Mouse (Mus musculus) gastrocnemius, postnatal 10 days (tissue): Measurements from ENCODE around the gene Alox8. TPM values are rescaled to one million over a fixed set of nuclear protein-coding genes. Genes with fewer than 3 reads are reported as not detected.

ENCODE experiments used
- DNase-seq: peaks from one replicate; pipeline ENCODE4 v3.0.0; 2021; ENCODE audit warnings: mixed read lengths
- long read RNA-seq, 2 experiments: library from polyadenylated mRNA; stranded (forward); transcript quantifications; one replicate each; pipeline ENCODE4 v2.0.0; 2021
- total RNA-seq, 2 experiments: library from RNA; stranded (reverse); gene quantifications; 2 replicates each; pipeline ENCODE4 v1.2.3; 2021

Alox8 gene
- under 1 TPM in 1 of 2 experiments, not detected in 1; 0.09 TPM for total RNA-seq
- long read RNA-seq, experiment 1: 0 reads
- long read RNA-seq, experiment 2: 0 reads

DNA sequence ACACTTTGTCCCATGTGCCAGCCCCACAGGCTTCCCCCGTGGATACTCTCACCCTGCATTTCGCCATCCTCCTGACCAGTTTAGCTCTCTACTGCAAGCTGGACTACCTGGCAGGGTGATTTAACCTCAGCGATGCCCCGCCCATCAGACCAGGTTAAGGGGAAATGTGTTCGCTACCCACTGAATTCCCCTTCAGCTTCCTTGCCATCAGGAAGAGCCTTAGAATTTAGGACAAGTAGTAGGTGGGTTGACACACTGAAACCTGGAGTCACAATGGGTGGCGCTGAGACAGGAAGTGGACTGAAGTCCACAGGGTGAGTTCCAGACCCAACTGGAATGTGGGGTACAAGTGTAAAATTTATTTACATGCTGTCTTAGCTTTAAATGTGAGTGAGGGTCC, at the start of gene Alox8:
Alox8 (minus strand) TSS at position 101 of the 400 bp plus-strand sequence.
- DNase-seq: no peak

DNA sequence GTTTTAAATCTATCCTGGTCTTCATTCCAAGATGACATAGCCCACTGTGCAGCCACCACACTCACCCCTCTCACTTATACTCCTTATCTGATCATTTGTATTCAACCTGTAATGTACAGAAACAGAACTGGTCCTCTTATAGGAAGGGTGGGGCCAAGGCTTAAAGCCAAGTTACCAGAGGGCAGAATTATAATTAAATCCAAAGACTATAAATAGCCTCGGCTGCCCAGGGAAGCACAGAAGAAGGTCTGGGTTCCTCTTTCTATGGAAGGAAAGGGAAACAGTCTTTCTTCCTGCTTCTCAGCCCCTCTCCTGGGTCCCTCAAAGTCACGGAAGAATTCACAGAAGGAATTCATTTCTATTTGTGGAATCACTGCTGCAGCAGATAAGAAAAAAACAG, 48.0 kb upstream of the Alox8 start:
- DNase-seq: no peak

DNA sequence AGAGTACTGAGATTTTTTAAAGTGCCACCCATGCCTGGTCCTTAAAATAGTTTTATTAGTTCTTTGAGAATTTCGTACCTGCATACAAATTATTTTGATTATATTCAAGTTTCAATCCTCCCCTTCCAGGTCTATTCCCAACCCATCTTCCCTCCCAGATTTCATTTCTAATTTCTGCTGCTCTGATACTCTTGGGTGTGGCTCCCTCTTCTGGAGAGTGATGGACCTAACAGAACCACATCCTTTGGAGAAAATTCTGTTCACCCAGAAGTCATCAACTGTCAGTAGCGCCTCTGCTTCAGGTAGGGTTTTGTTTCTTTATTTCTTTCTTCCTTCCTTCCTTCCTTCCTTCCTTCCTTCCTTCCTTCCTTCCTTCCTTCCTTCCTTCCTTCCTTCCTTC, 47.3 kb upstream of the Alox8 start:
- DNase-seq: peak; percentile 38

DNA sequence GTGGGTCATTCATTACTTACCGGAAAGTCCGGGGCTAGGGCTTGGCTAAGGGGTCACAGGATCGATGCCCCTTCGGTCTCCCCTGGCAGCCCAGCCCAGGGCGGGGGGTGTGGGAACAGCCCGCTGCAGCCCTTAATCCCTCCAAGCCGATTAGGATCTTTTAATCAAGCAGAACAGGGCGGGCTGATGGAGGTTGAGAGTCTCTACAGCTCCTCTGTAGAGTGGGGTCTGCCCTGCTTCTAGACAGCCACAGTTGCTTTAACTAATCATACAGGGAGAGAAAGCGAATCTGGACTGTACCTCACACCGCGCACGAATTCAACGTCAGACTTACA, 39.2 kb upstream of the Alox8 start, which contains the start of gene Gucy2e:
Gucy2e (minus strand) TSS at position 111 of the 335 bp plus-strand sequence.
- DNase-seq: no peak

DNA sequence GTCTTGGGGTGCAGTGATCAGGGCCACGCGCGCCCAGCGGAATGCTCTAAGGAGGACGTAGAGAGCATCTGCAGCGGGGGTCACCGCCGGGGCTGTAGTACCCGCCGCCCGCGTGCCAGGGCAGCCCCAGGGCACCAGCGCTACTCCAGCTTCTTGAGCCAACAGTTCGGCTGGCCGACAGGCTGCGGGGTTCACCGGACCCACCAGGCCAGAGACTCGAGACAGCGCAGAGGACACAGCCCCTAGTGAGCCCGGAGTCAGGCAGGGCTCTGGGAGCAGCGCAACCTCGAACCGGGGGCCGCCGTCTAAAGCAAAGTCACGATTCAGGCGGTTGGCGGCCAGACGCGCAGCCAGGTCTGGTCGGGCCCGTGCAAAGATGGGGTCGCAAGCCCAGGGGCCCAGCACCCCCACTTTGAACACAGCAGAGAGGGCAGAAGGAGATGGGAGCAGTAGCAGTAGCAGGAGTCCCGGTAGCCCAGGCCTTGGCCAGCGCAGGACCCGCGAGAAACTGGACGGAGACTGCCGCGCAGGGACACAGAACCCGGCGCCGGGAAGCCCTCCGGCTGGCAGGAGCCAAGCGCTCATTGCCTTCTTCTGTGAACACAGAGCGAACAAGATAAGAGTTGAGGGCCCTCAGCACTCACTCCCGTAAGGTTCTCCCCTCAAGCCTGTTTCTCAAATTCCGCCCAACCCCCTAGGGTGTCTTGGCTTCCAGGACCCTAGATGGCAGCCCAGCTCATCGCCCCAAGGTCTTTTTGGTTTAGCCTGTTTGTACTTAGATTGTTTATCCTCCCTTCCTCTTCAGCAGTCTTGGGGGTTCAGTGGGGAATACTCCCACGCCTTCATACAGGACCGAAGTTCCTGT, 38.6 kb upstream of the Alox8 start:
- no peak for DNase-seq

DNA sequence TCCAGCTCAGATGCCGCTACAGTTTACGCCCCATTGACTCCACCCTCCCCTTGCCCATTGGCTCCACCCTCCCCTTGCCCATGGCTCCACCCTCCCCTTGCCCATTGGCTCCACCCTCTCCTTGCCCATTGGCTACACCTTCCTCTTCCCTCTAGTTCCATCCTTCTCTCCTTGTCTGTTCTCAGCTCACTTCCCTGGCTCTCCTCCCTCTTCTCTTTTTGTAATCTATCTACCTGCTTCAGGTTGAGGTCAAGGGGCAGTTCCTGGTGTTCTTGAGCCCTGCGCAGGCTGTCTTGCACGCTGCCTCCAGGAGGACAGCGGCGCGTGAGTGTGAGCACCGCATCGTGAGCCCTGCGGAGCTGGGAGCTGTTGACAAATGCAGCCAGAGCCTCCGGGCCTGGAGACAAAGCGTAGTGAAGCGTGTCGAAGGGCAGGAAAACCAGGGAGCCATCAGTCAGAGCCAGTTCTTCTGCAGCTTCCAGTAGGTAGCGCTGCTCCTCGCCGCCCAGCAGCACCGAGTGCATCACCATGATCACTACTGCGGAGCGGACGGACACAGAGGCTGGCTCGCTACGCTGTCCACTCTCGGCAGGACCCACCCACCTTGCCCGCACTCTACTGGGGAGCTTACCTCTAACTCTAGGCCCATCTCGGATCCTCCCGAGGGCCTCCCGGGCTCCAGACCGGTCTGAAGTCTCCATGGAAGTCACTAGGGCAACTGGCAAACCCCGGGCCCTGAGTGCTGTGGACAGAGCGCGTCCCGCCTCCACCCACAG, 37.8 kb upstream of the Alox8 start:
- DNase-seq: peak; percentile 45

DNA sequence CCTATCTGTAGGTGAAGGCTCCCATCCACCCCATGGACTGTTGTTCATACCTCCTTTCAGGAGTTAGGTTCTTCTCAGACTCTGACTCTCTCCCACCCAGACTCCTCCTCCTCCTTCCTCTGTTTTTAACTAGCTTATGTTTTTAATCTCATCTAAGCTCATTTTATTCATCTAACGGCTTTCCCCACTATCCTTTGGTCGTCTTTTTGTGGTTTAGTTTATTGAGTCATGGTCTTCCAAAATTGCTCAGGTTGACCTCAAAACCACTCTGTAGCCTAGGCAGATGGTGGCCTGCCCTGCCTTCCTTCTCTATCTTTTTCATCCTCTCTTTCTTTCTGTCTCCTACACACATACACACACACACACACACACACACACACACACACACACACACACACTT, 35.5 kb upstream of the Alox8 start:
- DNase-seq: no peak

DNA sequence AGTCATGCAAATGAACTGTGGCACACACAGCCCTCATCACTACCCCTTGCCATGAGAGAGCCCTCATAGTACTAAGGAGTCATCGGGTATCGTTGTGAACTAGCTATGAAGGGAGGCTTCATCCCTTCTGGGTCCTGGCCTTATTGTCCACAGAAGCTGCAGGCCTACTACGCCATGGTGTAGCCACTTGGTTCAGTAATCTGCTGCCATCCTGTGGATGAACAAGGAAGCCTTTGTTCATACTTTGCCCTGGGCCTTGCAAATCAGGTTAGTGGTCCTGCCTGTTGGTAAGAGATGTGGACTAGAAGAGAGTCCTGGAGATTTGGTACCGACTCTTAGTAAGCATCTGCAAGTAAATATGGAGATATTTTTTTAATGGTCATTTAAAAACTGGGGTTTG, 32.8 kb upstream of the Alox8 start:
- DNase-seq: no peak

DNA sequence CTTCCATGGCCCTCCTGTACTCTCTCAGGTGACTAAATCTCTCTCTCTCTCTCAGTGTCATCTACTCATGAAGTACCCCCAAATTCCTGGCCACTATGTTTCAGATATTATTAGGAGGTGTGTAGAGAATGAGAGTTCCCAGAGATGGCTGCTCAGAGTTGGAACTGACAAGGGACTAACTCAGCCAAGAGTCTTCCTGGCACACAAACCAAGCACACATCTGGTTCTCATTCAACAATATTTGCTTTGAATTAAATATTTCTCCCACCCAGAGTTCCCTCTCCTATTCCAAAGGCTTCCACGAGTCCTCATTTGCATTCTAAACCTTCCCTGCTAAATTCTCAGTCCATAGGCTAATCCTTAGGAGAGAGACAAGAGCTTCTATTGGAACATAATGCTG, 28.1 kb upstream of the Alox8 start:
- DNase-seq: no peak

DNA sequence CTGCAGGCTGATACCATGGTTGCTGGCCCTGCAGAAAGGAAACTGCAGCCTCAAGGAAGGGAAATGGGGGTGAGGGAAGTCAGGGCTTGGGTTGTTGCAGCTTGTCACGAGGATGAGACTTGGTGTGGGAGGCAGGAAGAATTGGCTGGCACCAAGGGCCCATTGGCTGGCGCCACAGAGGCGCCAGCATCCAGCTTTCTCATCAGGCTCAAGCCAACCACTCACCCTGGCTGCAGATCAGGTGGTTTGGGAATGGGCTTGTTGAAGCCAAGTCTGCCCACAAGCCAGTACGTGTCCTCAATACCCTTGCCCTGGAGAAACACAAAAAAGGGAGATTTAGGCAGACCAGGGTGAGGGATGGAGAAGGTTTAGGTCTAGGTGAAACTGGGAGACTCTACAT, 25.5 kb upstream of the Alox8 start:
- DNase-seq: no peak

DNA sequence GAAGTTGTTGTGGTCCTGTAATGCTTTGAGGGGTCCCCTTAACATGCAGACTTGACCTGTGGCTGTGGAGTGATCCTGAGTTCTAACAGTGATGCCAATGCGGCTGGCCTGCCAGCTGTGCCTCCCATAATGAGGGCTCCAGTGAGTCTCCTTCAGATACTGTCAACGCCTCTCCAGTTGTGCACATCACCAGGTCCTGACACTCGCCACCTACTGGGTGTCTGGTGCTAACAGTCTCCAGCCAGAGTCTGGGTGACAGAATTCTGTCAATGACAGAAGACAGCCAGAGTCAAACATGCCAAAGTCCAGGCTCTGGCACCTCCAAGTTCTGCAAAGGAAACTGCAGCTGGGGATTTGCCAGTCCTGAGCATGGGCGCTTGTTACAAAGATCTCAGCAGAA, 23.4 kb upstream of the Alox8 start:
- no peak for DNase-seq

DNA sequence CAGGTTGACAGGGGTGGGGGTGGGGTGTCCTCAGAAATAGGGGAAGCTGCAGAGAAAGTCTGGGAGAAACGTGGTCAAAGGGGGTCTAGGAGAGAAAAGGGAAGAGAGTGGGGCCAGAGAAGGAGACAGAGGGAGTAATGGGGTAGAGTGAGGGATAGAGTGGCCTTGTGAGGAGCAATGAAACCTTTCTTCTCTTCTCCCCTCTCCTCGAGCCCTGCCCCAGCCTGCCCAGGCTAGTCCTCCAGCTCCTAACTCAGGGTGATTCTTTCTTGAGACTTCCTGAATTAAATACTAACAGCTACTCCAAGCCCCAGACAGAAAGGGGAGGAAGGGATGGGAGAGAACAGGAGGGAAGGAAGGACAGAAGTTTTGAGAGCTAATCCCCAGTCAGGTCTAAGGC, 21.0 kb upstream of the Alox8 start:
- DNase-seq: no peak

DNA sequence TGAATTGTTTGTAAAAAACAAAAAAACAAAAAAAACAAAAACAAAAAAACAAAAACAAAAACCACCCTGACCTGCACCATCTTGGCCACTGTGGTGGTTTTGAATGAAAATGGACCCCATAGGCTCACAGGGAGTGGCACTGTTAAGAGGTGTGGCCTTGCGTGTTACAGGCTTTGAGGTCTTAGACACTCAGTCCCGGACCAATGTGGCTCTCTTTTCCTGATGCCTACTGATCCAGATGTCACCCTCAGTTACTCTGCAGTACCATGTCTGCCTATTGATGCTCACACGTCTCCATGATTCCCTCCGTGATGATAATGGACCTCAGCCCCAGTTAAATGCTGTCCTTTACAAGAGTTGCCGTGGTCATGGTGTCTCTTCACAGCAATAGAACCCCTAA, 19.8 kb upstream of the Alox8 start:
- no peak for DNase-seq

DNA sequence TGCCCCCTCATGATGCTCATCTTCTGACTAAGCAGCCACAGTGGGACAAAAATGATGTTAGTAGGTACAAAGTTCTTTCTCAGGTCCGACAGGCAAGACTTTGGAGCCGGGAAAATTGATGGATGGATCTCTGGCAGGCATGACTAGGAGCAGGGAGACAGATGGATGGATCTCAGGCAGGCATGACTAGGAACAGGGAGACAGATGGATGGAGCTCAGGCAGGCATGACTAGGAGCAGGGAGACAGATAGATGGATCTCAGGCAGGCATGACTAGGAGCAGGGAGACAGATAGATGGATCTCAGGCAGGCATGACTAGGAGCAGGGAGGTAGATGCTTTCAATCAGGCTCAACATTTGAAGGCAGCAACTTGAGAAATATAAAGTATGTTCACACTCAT, 13.8 kb upstream of the Alox8 start:
- DNase-seq: no peak

DNA sequence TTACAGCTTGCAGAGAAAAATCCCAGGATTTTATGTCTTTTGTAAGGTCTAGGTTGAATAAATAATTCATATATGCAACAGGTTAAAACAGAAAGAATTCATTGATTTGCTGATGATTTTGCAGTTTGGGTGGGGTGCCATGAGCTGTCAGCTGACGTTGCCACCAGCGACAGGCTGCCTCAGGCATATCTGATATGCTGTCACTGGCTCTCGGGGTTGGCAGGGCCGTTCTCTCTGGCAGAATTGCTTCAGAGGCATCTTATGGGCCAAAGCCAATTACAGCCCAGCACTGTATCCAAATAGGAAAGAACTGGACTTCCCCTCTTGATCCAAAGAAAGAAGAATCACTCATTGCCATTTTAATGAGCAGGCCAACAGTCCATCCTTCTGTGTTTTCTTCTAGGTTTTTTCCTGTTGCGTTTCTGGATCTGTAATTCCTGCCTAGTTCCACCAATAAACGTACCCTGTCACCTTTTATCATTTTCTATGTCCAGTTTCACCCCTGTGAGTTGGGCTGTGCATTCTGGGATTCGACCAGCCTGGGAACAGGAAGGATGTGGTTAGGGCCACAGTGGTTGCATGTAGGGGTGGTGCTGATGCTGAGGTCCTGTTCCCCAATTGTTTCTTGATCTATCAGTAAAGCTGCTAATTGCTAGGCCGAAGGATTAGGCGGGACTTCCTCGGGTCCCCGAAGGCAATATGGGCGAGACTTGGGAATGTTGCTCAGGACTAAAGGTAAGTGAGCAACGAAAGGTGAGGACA, 5.0 kb upstream of the Alox8 start:
- DNase-seq: no peak

DNA sequence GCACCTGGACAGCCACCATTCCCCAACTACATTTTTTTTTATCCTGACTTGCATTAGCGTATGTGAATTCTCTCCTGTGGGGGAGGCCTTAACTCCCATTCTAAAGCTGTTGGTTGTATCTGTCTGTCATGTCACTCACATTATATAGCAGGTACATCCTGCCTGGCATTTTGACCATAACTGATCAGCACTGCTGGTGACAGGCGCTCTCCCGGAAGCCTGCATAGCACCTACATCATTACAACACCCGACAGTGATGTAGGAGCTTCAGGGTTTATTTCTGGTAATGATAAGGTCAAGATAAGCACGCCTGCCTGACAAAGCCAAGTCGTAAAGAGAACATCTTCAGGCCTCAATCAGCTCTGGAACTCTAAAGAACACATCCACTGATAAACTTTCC, 2.6 kb upstream of the Alox8 start:
- no peak for DNase-seq

DNA sequence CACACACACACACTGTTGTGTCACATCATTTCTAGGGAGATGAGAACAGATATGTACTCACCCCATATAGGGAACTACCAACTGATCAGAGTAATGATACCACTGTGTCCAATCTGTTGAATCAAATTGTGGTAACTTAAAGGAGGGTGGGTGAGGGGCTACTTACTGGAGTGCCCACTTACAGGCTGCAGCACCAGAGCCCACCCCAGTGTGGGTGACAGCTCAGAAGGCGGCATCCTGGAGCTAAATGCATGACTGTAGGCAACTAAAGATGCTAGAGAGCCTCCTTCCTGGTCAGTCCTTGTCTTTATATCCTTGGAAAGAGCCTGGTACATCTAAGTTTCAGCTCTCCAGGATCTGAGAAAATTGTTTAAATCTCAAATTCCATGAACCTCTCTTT, 1.6 kb upstream of the Alox8 start:
- no peak for DNase-seq

DNA sequence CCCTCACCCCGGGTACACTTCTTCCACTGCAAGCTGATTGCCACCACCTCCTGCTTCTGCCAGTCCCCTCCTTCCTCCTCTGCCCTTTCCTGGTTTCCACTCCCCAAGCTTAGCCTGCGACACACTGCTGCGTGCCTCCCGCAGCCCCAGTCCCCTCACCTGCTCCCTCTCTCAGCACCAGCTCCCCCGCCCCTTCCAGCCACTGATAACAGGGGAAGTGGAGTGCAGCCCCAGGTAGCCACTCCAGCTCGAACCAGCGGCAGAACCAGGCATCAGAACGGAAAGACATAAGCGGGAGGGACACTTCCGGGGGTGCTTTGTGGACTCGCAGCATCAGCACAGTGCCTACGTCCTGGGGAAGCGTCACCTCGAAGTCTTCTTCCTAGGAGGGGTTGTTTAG, 449 bp downstream of the Alox8 start:
- DNase-seq: no peak

DNA sequence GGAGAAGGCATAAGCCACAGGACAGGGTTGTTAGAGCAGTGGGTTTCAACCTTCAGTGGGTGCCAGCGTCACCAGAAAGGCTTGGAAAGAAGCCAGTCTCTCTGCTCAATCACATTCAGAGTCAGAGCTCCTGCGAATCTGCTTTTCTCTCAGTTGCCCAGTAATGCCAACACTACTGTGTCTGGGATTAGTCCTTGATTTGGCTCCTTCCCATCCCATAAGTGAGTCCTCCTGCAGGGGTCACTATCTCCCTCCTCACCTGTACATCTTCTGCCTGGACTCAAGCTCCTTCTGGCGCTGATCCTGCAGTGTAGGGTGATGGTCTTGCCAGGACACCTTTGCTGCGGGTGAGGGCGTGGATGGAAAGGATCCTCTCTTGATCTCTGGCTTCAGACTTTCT, 877 bp downstream of the Alox8 start:
- DNase-seq: no peak

DNA sequence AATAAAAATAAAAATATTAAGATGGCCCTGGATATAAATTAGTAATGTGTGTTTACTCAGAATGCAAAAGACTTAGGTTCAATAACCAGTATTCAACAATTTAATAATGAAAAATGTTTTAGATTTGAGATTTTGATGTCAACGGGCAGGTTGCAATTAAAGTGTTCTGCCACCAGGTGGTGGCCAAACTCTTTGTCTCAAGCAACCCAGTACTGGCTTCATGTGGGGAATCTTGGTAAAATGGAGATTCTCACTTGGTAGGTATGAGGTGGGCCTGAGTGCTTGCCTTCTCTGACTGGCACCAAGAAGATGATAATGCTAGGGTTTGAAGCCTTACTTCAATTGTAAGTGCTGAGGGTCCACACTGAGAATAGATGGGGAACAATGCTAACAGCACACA, 4.8 kb downstream of the Alox8 start:
- DNase-seq: no peak

DNA sequence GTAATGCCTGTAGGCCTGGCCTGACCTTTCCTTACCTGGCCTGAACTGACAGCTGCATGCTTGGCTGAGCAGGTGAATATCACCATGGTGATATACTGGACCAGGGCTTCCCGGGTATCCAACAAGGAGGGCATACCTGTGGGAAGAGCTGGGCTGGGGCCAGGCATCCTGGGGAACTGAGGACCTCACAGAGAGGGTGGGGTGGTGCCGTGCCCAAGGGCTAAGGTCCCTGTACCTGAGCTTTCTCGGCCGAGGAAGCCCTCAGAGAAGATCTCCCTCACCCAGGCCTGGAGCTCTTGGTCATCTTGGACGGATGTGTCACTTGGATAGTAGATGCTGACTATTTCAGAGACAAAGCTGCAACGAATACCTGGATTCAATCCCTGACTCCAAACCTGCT, 11.7 kb downstream of the Alox8 start:
- no peak for DNase-seq

DNA sequence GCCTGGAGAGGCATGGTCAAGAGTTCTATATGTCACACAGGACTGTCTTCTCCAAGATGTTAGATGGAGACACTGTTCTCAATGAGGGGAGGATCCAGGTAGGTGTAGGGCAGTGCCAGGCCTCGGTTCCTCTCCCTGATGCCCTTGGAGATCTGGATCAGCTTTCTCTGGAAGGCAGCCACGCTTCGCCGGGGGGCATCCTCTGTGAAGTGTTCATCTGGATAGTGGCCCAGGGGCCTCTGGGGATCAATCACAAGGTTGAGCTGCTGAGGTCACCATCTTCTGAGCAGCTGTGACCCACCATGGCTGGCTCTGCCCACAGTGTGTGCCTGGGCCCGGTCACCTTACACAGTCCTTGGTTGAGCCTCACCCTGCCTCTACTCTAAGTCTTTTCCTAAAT, 12.6 kb downstream of the Alox8 start:
- no peak for DNase-seq

DNA sequence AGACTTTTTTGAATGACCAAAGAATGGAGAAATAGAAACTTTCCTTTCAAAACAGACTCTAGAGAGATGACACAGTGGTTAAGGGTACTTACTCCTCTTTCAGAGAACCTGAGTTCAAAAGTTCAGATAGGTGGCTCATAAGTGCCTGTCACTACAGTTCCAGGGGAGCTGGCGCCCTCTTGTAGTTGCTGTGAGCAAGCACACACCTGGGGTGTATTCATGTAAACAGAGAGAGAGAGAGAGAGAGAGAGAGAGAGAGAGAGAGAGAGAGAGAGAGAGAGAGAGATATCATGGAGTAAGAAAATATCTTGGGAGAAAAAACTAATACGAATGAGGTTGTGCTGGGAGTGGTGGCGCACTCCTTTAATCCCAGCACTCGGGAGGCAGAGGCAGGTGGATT, 17.5 kb downstream of the Alox8 start:
- no peak for DNase-seq
